Mouse (Mus musculus) heart, postnatal 36 days (tissue): Measurements from ENCODE around the gene Ceacam20. TPM values are rescaled to one million over a fixed set of nuclear protein-coding genes. Genes with fewer than 3 reads are reported as not detected.
"Not testable (repeated sequence)": the region's sequence is repeated elsewhere in the genome, so short reads cannot be mapped to it uniquely, and the experiment has no call there.

ENCODE experiments used
- DNase-seq, 2 experiments: peaks; one replicate each; pipeline ENCODE4 v3.0.0; 2021 to 2022
- intact Hi-C: fragments of 180-260 bp; cut with DNase I; formaldehyde crosslinking; loops from one replicate; pipeline ENCODE4 v1.15.1; 2025
- total RNA-seq, 2 experiments: library from RNA; stranded (reverse); gene quantifications; 2 replicates each; pipeline ENCODE4 v1.2.3; 2021

The Ceacam20 gene
- total RNA-seq = not detected

DNA sequence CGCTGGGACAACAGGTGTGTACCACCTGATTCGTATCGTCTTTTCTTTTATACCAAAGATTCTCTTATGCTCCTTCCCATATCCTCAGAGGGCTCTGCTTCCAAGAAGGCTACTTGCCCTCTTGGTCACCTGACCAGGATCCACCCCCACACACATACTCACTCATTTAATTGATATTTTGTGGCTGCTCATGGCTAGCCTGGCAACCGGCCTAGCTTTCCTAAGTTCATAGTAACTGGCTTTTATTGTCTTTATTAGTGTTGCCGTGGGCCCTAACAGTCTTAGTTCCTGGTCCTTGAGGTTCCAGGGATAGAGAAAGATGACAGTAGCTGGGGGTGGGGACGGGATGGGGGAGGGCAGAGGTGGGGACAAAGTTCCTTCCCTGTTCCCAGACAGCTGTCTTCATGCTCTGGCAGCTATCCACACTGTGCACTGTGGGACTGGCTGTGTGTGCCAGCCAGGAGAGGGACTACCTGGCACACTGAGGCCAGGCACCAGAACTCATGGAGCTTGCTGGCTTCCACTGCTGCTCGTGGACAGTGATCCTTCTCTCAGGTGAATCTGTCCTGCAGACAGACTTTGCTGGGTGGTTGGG is at the start of gene Ceacam20:
Gene Ceacam20, plus strand, starts transcription at position 428 of the 595 bp plus-strand sequence.
- intact Hi-C loops = no loop called here

DNA sequence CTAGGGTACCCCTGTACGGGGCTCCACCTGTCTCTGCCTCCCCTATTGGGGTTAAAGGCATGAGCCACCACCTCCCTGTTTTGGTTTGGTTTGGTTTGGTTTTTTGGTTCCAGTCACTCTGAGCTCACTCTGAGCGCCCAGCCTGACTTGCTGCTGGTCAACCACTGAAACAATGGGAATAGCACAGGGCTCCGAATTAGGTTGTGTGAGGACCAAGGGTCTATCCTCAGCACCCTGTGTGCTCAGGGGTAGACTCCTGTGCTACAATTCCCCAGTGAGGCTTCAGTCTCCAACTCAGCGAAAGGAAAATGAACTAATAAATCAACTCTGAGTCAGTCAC is 45.1 kb upstream of the Ceacam20 start:
- intact Hi-C loops = loop anchor here (2.0 kb wide), 1 partner anchor 21 kb away; no protein-coding TSS in a partner anchor
- DNase-seq = no peak

More for the DNA sequence above, at the start of gene Ceacam20:
- DNase-seq = no peak

GRCm38 (mm10) chr7:19920506-19921261 is 44.5 kb upstream of the Ceacam20 start, which contains the start of gene Pvr:
Gene Pvr, minus strand, starts transcription at chr7:19921160.
- intact Hi-C loops = loop anchor here (2.0 kb wide), 1 partner anchor 20 kb away; no protein-coding TSS in a partner anchor
- DNase-seq = peak; percentile 76 to 79

DNA sequence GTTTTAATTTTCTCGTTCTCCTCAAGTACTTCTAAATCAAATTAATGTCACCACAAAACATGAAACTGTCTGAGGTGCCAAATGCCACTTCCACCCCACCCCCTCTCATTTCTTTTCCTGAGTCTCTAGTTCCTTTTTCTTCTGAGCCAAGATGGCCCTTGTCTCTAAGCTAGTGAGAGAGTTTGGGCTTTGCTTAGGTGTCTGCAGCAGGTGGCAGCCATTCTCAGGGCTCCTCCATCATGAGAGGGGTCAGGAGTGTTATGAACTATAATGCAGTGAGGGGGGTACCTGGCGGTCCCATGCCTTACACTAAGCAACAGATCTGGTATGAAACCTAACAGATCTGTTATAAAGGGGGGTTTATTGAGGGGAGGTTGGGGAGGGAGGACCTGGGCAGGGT is 41.9 kb upstream of the Ceacam20 start:
- no peak for DNase-seq
- intact Hi-C loops = no loop called here

GRCm38 (mm10) chr7:19923797-19924196 is 41.4 kb upstream of the Ceacam20 start:
- intact Hi-C loops = no loop called here
- no peak for DNase-seq

GRCm38 (mm10) chr7:19925376-19925775 is 39.8 kb upstream of the Ceacam20 start:
- intact Hi-C loops = no loop called here
- no peak for DNase-seq

GRCm38 (mm10) chr7:19926849-19927480 is 38.2 kb upstream of the Ceacam20 start:
- no peak for DNase-seq
- intact Hi-C loops = no loop called here

GRCm38 (mm10) chr7:19928486-19928885 is 36.7 kb upstream of the Ceacam20 start:
- intact Hi-C loops = no loop called here
- no peak for DNase-seq

DNA sequence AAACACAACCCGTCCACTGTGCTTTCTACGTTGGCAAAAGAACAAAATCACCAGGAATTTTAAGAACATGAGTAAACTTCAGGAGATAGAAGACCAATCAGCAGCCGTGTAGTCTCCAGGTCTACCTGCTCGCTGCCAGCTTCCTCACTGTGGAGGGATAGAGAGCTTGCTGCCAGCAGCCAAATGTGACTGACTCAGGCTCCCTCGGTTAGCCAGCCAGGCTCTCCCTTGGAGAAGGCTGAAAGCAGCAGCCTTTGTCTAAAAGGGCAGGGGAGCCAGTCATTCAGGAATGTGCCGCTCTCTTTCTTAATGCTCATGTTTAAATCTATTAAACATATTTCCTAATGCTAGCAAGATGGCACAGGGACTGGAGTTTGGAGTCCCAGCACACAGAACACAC is 34.7 kb upstream of the Ceacam20 start:
- intact Hi-C loops = not testable (repeated sequence)

GRCm38 (mm10) chr7:19932133-19932876 is 32.9 kb upstream of the Ceacam20 start:
- intact Hi-C loops = no loop called here
- DNase-seq = no peak

More for the DNA sequence above, 34.7 kb upstream of the Ceacam20 start:
- DNase-seq = not testable (repeated sequence)

GRCm38 (mm10) chr7:19932877-19933809 is 32.1 kb upstream of the Ceacam20 start:
- DNase-seq = peak; percentile 77 to 79
- intact Hi-C loops = no loop called here

DNA sequence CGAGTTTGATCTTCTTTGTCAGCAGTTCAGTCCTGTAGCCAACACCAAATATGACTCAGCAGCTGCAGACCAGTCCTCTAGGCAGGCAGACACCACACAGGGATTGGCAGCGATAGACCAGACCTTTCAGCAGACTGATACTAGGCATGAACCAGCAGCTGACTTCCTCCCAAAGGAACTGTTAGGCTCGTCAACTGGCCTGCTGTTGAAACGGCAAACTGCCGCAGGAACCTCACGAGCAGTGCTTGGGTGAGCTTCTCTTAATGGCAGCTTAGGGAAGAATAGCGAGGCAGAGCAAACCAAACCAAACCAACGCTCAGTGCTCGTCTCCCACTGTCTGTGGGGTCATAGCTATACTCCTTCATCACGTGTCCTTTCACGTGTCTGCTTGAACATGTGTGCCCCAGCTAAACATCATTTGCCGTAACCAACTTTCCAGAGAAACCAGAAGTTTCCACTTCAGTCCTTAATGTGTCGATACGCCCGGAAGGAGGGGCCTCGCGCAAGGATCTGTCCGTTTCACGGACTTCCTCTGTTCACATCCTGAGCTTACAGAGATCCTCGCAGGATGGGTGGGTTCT is 30.0 kb upstream of the Ceacam20 start:
- intact Hi-C loops = loop anchor here (5.0 kb wide), 3 partner anchors 68 to 183 kb away; partner anchors contain the start of gene Nectin2
- DNase-seq = peak; percentile 46 to 69

- DNase-seq = peak in 1 of 2 experiments; percentile 45
- intact Hi-C loops = loop anchor here (5.0 kb wide), 3 partner anchors 69 to 184 kb away; partner anchors contain the start of gene Nectin2
Measured at GRCm38 (mm10) chr7:19935961-19936360, 29.3 kb upstream of the Ceacam20 start.

- intact Hi-C loops = loop anchor here (5.0 kb wide), 3 partner anchors 70 to 185 kb away; partner anchors contain the start of gene Nectin2
- no peak for DNase-seq
Measured at GRCm38 (mm10) chr7:19937229-19937821, 27.9 kb upstream of the Ceacam20 start.

- DNase-seq = peak; percentile 86 to 87
- intact Hi-C loops = loop anchor here (2.0 to 5.0 kb wide), 4 partner anchors 19 to 187 kb away; partner anchors contain the start of genes Nectin2 and Pvr
Measured at GRCm38 (mm10) chr7:19939555-19940235, 25.5 kb upstream of the Ceacam20 start.

- peak; percentile 43 to 55 for DNase-seq
- intact Hi-C loops = loop anchor here (2.0 kb wide), 1 partner anchor 19 kb away; the partner anchor contains the start of gene Pvr
Measured at GRCm38 (mm10) chr7:19940256-19940655, 25.0 kb upstream of the Ceacam20 start.

- intact Hi-C loops = no loop called here
- no peak for DNase-seq
Measured at GRCm38 (mm10) chr7:19944709-19945108, 20.5 kb upstream of the Ceacam20 start.

- intact Hi-C loops = no loop called here
- DNase-seq = no peak
Measured at GRCm38 (mm10) chr7:19945201-19945600, 20.0 kb upstream of the Ceacam20 start.
